Mouse (Mus musculus) cerebellum, adult 18-20 months (tissue): Measurements from ENCODE around the gene Prss8.
"Not testable (repeated sequence)": the region's sequence is repeated elsewhere in the genome, so short reads cannot be mapped to it uniquely, and the experiment has no call there.

ENCODE experiments used
- DNase-seq, 2 experiments: peaks; one replicate each; pipeline ENCODE4 v3.0.0; 2021

Gene Prss8

DNA sequence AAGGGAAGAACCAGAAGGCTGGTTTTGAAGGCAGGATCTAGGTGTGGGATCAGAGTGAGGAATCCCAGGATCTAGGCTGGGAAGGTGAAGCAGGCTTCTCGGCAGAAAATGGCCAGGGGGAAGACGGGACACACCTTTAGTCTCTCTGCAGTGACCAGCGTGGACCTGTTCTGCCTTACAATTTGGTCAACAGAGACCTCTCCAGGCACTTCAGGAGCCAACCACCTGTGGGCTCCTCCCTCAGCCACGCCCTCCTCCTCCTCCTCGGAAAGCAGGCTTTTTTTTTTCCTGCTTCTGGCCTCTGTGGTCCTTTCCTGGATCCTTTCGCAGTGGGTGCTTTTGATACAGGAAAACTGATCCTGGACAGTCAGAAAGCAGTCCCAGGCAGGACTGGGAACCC lies at the start of gene Prss8:
Gene Prss8 (minus strand): TSS at position 182 of the 400 bp plus-strand sequence.
- DNase-seq: no peak

DNA sequence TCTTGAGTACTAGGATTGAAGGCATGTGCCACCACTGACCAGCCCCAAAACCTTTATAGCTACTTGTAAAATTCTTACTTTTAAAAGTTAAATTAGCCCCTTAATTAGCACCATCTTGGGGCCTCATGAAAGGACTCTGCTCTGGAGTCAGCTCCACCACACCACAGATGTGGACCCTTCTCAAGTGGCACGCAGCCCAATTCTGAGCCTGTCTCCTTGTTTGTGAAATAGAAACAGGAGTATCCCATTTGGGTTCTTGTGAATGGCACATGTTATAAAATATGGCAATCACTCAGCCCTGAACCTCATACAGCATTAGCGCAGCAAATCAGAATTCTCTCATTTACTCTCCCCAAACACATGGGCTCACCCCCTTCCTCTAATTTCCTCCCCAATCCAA lies 49.0 kb upstream of the Prss8 start:
- no peak for DNase-seq

GRCm38 (mm10) chr7:127974413-127974930 lies 44.6 kb upstream of the Prss8 start:
- DNase-seq: no peak

GRCm38 (mm10) chr7:127967922-127968828 lies 38.3 kb upstream of the Prss8 start:
- DNase-seq: peak; percentile 61 to 75

DNA sequence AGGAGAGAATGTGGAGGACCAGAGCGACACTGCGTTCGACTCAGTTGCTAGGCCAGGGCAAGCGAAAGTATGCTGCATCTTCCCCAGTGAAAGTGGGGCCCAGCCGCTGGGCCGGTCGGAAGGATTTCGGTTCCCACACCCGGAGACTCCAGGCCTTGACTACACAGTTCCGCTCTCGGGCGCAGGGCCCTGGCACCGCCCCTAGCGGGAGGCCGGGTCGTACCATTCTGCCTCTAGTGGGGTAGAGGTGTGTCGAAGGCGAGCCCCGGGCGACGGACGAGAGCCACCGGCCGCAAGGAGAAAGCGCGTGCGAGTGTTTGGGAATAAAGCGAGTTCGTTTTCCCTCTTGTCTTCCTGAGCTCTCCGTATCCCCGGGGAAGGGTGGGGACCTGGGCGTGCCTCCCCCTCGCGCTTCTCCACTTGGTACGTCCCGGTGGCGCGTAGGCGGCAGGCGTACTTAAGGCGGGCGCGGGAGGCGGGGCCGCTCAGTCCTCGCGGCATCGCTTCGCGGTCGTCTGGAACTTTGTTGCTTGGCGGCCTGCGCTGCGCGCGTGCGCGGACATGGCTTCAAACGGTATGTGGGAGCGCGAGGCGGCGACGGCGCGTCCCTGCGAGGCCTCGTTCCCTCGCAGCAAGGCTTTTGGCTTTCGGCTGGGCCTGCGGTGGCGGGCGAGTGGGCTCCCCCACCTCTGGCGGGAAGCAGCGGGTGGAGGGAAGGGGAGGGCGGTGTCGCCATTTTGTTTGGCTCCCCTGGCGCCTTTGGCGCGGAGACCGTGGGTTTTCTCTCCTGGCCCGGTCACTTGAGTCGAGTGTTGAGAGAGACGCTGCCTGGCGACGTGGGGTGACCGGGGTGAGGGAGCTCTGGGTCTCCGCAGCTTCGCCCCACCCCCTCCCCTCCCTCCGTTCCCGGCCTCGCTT lies 37.4 kb upstream of the Prss8 start, which contains the start of gene Fus:
Gene Fus (plus strand): TSS at position 454 of the 918 bp plus-strand sequence.
- peak; percentile 92 to 98 for DNase-seq

- DNase-seq: peak in 1 of 2 experiments; percentile 30
Measured at GRCm38 (mm10) chr7:127966371-127966918, 36.5 kb upstream of the Prss8 start.

- no peak for DNase-seq
Measured at GRCm38 (mm10) chr7:127959364-127959763, 29.5 kb upstream of the Prss8 start.

GRCm38 (mm10) chr7:127952864-127953581 lies 23.1 kb upstream of the Prss8 start:
- DNase-seq: no peak

DNA sequence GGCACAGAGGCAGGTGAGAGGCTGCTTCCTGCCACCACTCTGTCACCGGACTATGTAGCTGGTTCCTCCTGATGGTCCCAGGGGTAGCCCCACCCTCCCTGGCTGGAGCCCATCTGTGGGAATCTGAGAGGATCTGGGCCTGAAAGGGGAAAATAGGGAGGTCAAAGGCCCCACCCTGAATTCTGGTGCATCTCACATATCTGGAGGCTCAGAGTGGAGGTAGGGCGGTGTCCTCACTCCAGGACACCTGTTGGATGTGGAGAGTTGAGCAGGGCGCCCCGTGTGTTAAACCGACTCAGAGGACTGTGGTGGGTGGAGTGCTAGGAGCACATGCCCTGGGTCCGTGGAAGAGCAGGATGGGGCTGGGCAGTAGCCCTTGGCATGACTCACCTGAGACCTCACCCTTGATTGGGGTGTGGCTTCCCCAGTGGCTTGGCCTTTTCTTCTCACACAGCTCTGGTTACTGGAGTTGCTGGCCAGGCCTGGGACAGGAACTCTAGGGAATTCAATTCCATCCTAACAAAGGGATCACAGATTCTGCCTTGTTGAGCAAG lies 16.6 kb upstream of the Prss8 start, which contains the start of gene Prss36:
Gene Prss36 (minus strand): TSS at position 256 of the 554 bp plus-strand sequence.
- DNase-seq: no peak

DNA sequence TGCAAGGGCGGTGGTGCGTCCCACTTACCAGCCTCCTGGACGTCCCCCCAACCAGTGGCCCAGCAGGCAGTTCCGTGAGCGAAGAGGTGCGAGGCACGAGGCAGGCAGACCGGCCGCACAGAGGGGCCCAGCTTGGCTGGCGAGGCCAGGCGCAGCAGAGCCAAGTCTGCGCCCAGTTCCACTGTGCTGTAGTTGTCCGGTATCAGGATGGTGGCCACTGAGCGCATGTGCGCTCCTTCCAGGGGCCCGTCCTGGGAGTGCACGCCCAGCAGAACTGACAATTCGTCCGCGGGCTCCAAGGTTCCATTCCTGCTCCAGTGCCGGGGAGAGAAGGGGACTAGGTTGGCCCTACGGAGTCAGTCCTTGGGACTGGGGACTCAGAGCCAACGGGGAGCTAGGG lies 14.7 kb upstream of the Prss8 start:
- no peak for DNase-seq

DNA sequence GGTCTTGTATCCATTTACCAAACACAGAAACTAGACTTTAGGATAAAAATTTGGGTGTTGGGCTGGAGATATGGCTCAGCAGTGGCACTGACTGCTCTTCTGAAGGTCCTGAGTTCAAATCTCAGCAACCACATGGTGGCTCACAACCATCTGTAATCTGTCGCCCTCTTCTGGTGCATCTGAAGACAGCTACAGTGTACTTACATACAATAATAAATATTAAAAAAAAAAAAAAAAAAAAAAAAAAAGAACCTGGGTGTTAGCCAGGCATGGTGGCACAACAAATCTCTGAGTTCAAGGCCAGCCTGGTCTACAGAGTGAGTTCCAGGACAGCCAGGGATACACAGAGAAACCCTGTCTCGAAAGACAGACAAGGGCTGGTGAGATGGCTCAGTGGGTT lies 12.2 kb upstream of the Prss8 start:
- DNase-seq: not testable (repeated sequence)

GRCm38 (mm10) chr7:127936216-127936884 lies 6.4 kb upstream of the Prss8 start:
- DNase-seq: no peak

DNA sequence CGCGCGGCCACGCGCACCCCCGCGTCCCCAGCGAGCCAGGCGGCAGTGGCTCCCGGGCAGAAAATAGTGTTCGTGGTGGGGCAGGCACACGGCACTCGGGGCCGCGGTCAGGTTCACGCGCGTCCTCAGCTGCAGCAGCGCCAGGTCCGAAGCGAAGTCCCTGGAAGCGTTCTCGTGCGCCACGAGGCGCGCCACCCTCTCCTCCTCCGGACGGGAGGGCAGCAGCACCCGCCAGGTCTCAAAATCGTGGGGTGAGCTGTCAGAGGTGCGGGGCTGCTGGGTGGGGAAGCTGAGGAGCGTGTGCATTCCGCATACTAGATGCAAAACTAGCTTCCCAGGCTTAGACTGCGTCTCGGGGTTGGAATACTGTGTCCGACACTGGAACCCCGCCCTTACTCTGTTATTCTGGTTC lies 5.8 kb upstream of the Prss8 start:
- no peak for DNase-seq

GRCm38 (mm10) chr7:127935028-127935722 lies 5.3 kb upstream of the Prss8 start:
- DNase-seq: peak; percentile 95 to 96

- DNase-seq: no peak
Measured at GRCm38 (mm10) chr7:127934075-127934474, 4.2 kb upstream of the Prss8 start.

DNA sequence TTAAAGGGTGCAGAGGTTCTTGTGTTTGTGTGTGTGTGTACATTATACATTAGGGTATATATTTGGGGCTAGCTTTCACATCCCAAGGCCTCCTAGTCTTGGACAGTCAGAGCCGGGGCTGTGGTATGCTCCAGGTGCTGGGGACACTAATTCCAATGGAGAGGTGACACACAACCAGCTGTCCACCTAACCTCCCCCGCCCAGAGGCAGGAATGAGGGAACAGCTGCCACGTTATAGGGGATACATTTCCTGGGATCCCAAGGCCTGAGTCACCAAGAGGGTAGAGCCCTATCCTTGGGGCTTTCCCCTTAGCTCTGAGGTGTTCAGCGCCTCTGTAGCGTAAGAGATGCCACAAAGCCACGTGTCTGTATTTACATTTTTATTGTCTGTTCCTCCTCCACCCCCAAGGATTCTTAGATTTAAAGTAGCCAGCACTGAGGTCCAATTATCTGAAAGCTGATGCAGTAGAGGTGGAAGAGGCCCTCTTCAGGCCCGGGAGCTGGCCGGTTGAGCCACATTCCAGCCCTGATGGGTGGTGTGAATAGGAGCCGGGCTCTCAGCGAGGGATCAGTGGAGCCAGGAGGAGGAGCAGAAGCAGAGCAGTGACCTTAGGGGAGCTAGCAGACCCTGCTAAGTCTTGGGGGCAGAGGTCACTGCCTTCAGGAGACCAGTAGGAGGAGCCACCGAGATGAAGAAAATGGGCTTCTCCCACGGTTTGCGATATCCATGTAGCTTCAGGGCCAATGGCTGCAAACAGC lies 2.5 kb upstream of the Prss8 start:
- DNase-seq: no peak

GRCm38 (mm10) chr7:127931351-127932135 lies 1.6 kb upstream of the Prss8 start:
- DNase-seq: no peak

- no peak for DNase-seq
Measured at GRCm38 (mm10) chr7:127930636-127931035, 732 bp upstream of the Prss8 start.

- peak in 1 of 2 experiments; percentile 33 for DNase-seq
Measured at GRCm38 (mm10) chr7:127928596-127928995, 1.3 kb downstream of the Prss8 start.
